Mouse (Mus musculus) cerebellum, postnatal 10 days (tissue): ENCODE measurements around the gene Limch1.

Experiments used
- DNase-seq, 2 experiments: peaks; one replicate each; pipeline ENCODE4 v3.0.0; 2021; ENCODE audit warnings: mixed read lengths in 2 of 2

Limch1 gene

GRCm38 (mm10) chr5:66836892-66837291 lies 91.3 kb downstream of the Limch1 start:
- no peak for DNase-seq

- no peak for DNase-seq
These were observed 96.3 kb downstream of the Limch1 start for GRCm38 (mm10) chr5:66841971-66842370.

GRCm38 (mm10) chr5:66842776-66843175 lies 97.1 kb downstream of the Limch1 start:
- DNase-seq: no peak

GRCm38 (mm10) chr5:66848136-66848535 lies 102.5 kb downstream of the Limch1 start:
- no peak for DNase-seq

- DNase-seq: no peak
These were observed 103.5 kb downstream of the Limch1 start for GRCm38 (mm10) chr5:66849148-66849547.

- DNase-seq: no peak
These were observed 105.2 kb downstream of the Limch1 start for GRCm38 (mm10) chr5:66850721-66851251.

GRCm38 (mm10) chr5:66851708-66852107 lies 106.1 kb downstream of the Limch1 start:
- no peak for DNase-seq

- DNase-seq: no peak
These were observed 108.6 kb downstream of the Limch1 start for GRCm38 (mm10) chr5:66854263-66854662.

- DNase-seq: peak; percentile 29 to 55
These were observed 109.9 kb downstream of the Limch1 start for GRCm38 (mm10) chr5:66855358-66856107.

GRCm38 (mm10) chr5:66859506-66859905 lies 113.9 kb downstream of the Limch1 start:
- peak; percentile 46 to 57 for DNase-seq

- peak; percentile 72 to 75 for DNase-seq
These were observed 115.8 kb downstream of the Limch1 start for GRCm38 (mm10) chr5:66861232-66862035.

- peak; percentile 64 to 69 for DNase-seq
These were observed 116.5 kb downstream of the Limch1 start for GRCm38 (mm10) chr5:66862151-66862550.

GRCm38 (mm10) chr5:66865229-66865628 lies 119.6 kb downstream of the Limch1 start:
- DNase-seq: peak in 1 of 2 experiments; percentile 23

- peak; percentile 95 to 96 for DNase-seq
These were observed 120.4 kb downstream of the Limch1 start for GRCm38 (mm10) chr5:66866019-66866418.

- no peak for DNase-seq
These were observed 123.9 kb downstream of the Limch1 start for GRCm38 (mm10) chr5:66869545-66869944.

- no peak for DNase-seq
These were observed 126.0 kb downstream of the Limch1 start for GRCm38 (mm10) chr5:66871521-66872050.

- peak; percentile 58 to 60 for DNase-seq
These were observed 126.4 kb downstream of the Limch1 start for GRCm38 (mm10) chr5:66872053-66872452.

- DNase-seq: no peak
These were observed 127.1 kb downstream of the Limch1 start for GRCm38 (mm10) chr5:66872681-66873080.

GRCm38 (mm10) chr5:66876018-66876805 lies 130.6 kb downstream of the Limch1 start:
- DNase-seq: no peak

- no peak for DNase-seq
These were observed 131.4 kb downstream of the Limch1 start for GRCm38 (mm10) chr5:66877066-66877465.

- no peak for DNase-seq
These were observed 136.3 kb downstream of the Limch1 start for GRCm38 (mm10) chr5:66881901-66882341.

- DNase-seq: no peak
These were observed 137.1 kb downstream of the Limch1 start for GRCm38 (mm10) chr5:66882718-66883117.
